Comparison of ENCODE assay signal across 12 mouse cellular contexts in genomic region chr9:123512482-123512881, GRCm38 (mm10).
"Had no signal": no experiment of that assay in that cellular context is flagged by ENCODE, and none has a peak within 500 bp of the region (broad histone marks: within the 10 kb centered on the region; RNA-seq: fewer than 3 reads in every experiment).

No protein-coding gene starts in this region.

- DNase-seq: kidney, adult 2 months; kidney, postnatal 25 days; liver, embryonic 13.5 days; lung, embryonic 14.5 days; lung, postnatal 14 days; thymus, adult 18-20 months; thymus, postnatal 36 days had no signal

- H3K4me2 ChIP-seq: liver, embryonic 13.5 days; lung, embryonic 14.5 days; midbrain, embryonic 13.5 days had no signal

- H3K4me3 ChIP-seq: left cerebral cortex, adult 2 months; liver, embryonic 13.5 days; megakaryocyte, embryonic 14.5 days; midbrain, embryonic 10.5 days; midbrain, embryonic 13.5 days had no signal

- ATAC-seq: intestine, postnatal 0 days; midbrain, embryonic 13.5 days had no signal

- H3K9me3 ChIP-seq: liver, embryonic 13.5 days; megakaryocyte, embryonic 14.5 days; midbrain, embryonic 10.5 days; midbrain, embryonic 13.5 days had no signal

- H3K27me3 ChIP-seq: liver, embryonic 13.5 days; megakaryocyte, embryonic 14.5 days; midbrain, embryonic 13.5 days had no signal

- H3K4me1 ChIP-seq: midbrain, embryonic 10.5 days had no signal

- H3K27ac ChIP-seq: left cerebral cortex, adult 2 months; liver, embryonic 13.5 days; midbrain, embryonic 10.5 days; midbrain, embryonic 13.5 days had no signal

- H3K9ac ChIP-seq: liver, embryonic 13.5 days; lung, embryonic 14.5 days; midbrain, embryonic 13.5 days had no signal
